9 mouse cellular contexts compared by ENCODE assay signal in genomic region chr11:83057863-83058262, GRCm38 (mm10). TPM values are rescaled to one million over a fixed set of nuclear protein-coding genes. Genes with fewer than 3 reads are reported as not detected.
DNase-seq lines count a peak whose midpoint lies in the region; ATAC-seq and TF ChIP-seq lines count a peak whose summit lies in the region.
"Had no signal": no experiment of that assay in that cellular context is flagged by ENCODE, and none has a peak within 500 bp of the region (broad histone marks: within the 10 kb centered on the region; RNA-seq: fewer than 3 reads in every experiment).

No protein-coding gene starts in this region.

- no peak overlapping the region for H3K9ac ChIP-seq in kidney, embryonic 14.5 days (ENCODE audit: low read depth, low read length)
- H3K9ac ChIP-seq: limb, embryonic 13.5 days had no signal

- peak; percentile 64 for DNase-seq in kidney, adult 2 months
- peak; percentile 68 to 74 for DNase-seq in CD8-positive naive resting alpha-beta T cell, adult 2 months (ENCODE audit: low read depth in 2 of 2, low spot score in 2 of 2)
- peak; percentile 63 for DNase-seq in adrenal gland, adult 2 months
- peak; percentile 30 for DNase-seq in embryo, embryonic 11.5 days (ENCODE audit: low read depth, low spot score)
- peak; percentile 59 to 74 for DNase-seq in kidney, postnatal 25 days
- DNase-seq in natural killer cell, adult 2 months (ENCODE audit: low spot score in 2 of 2), result peak; percentile 53 to 68
- DNase-seq in thymus, postnatal 4 days, result peak; percentile 86

- WGBS in kidney, adult 2 months, result 1% methylated on average over 5 of the region's 5 CpGs
- WGBS in kidney, embryonic 14.5 days, result 9% methylated on average over 5 of the region's 5 CpGs

- TF ChIP-seq CTCF in kidney, adult 2 months (conservative IDR thresholded peaks at IDR 0.05; ENCODE audit: insufficient read depth, insufficient read length, low read depth, low read length), result peak; percentile 78

- H3K4me2 ChIP-seq in kidney, embryonic 14.5 days (replicated peaks; ENCODE audit: low read depth, low read length), result no peak overlapping the region
- H3K4me2 ChIP-seq: limb, embryonic 13.5 days had no signal

- no peak for ATAC-seq in kidney, embryonic 14.5 days (ENCODE audit: low FRiP score, low TSS enrichment)

- H3K4me1 ChIP-seq in kidney, adult 2 months (ENCODE audit: control insufficient read depth, insufficient read depth, low read length), result no peaks in the 10 kb centered on the region
- H3K4me1 ChIP-seq in kidney, embryonic 14.5 days (ENCODE audit: control insufficient read depth, insufficient read depth, low read length), result no peaks in the 10 kb centered on the region
- H3K4me1 ChIP-seq: limb, embryonic 13.5 days had no signal

- H3K27me3 ChIP-seq in kidney, adult 2 months (replicated peaks; ENCODE audit: control insufficient read depth, insufficient read depth, low read length), result no peaks in the 10 kb centered on the region
- no peaks in the 10 kb centered on the region for H3K27me3 ChIP-seq in kidney, embryonic 14.5 days (ENCODE audit: control insufficient read depth, insufficient read depth, low read length)
- H3K27me3 ChIP-seq: limb, embryonic 13.5 days had no signal

- H3K27ac ChIP-seq in kidney, adult 2 months (ENCODE audit: insufficient read depth, low read depth, low read length), result no peak overlapping the region
- H3K27ac ChIP-seq in kidney, embryonic 14.5 days (ENCODE audit: low read depth, low read length), result no peak overlapping the region
- H3K27ac ChIP-seq: limb, embryonic 13.5 days had no signal

- H3K9me3 ChIP-seq in kidney, embryonic 14.5 days (ENCODE audit: control insufficient read depth, low read length), result no peaks in the 10 kb centered on the region
- H3K9me3 ChIP-seq: limb, embryonic 13.5 days had no signal

- TF ChIP-seq POLR2A in kidney, adult 2 months (IDR thresholded peaks at IDR 0.05; ENCODE audit: low read depth, low read length), result no peak

- H3K36me3 ChIP-seq in kidney, adult 2 months (ENCODE audit: control insufficient read depth, insufficient read depth, low read length), result no peaks in the 10 kb centered on the region
- H3K36me3 ChIP-seq in kidney, embryonic 14.5 days (ENCODE audit: control insufficient read depth, insufficient read depth, low read length), result no peaks in the 10 kb centered on the region
- H3K36me3 ChIP-seq: limb, embryonic 13.5 days had no signal

- H3K4me3 ChIP-seq in kidney, adult 2 months (ENCODE audit: insufficient read depth, low read depth, low read length), result no peak overlapping the region
- no peak overlapping the region for H3K4me3 ChIP-seq in kidney, embryonic 14.5 days (ENCODE audit: low read length)
- H3K4me3 ChIP-seq: limb, embryonic 13.5 days had no signal

RNA-seq across cellular contexts. Expression of gene Slfn2, which starts 7.0 kb away (rescaled TPM):
- 4.0 and 7.3 TPM in 2 replicates for polyA plus RNA-seq in kidney, adult 2 months (2012; rRNA removed)
- polyA plus RNA-seq in kidney, embryonic 14.5 days (2014; fragmentation: Nextera tagmentation; extraction: Ambion mirVana), result 3.3 and 3.8 TPM in 2 replicates
- total RNA-seq in adrenal gland, adult 2 months (2021), result 1 to 10 TPM; 4.5 to 4.9 TPM
- polyA plus RNA-seq in adrenal gland, adult 2 months (2012; rRNA removed), result 0.99 and 1.2 TPM in 2 replicates

RNA-seq across cellular contexts. Expression of gene Slfn8, which starts 37.3 kb away (rescaled TPM):
- 0.37 and 1.3 TPM in 2 replicates for polyA plus RNA-seq in kidney, adult 2 months (2012; rRNA removed)
- polyA plus RNA-seq in kidney, embryonic 14.5 days (2014; fragmentation: Nextera tagmentation; extraction: Ambion mirVana), result 0.17 and 0.41 TPM in 2 replicates
- total RNA-seq in adrenal gland, adult 2 months (2021), result 1 to 10 TPM; 1.6 to 1.7 TPM
- polyA plus RNA-seq in adrenal gland, adult 2 months (2012; rRNA removed), result 0.48 and 0.77 TPM in 2 replicates

RNA-seq across cellular contexts. Expression of gene Slfn1, which starts 58.8 kb away (rescaled TPM):
- 0.29 and 2.6 TPM in 2 replicates for polyA plus RNA-seq in kidney, adult 2 months (2012; rRNA removed)
- 0.22 TPM in 1 of 2 replicates, not detected in the other for polyA plus RNA-seq in kidney, embryonic 14.5 days (2014; fragmentation: Nextera tagmentation; extraction: Ambion mirVana)
- under 1 TPM; 0.14 to 0.40 TPM for total RNA-seq in adrenal gland, adult 2 months (2021)
- polyA plus RNA-seq in adrenal gland, adult 2 months (2012; rRNA removed), result 0.15 and 0.22 TPM in 2 replicates
- polyA plus RNA-seq: limb, embryonic 13.5 days had no signal

Comparison
In these comparisons a context has a peak if more than half of its experiments do, and no peak if none do; other contexts are left out.
1. DNase-seq: peak in every context shown above with its lines; median percentile 86 in thymus, postnatal 4 days; 71 in CD8-positive naive resting alpha-beta T cell, adult 2 months; 66 in kidney, postnatal 25 days; 64 in kidney, adult 2 months; 63 in adrenal gland, adult 2 months; 60 in natural killer cell, adult 2 months; 30 in embryo, embryonic 11.5 days.